Mouse (Mus musculus) adrenal gland, postnatal 4 days (tissue): Measurements from ENCODE around the gene Stx1a. TPM values are rescaled to one million over a fixed set of nuclear protein-coding genes. Genes with fewer than 3 reads are reported as not detected.

Experiments
- DNase-seq, 2 experiments: peaks; one replicate each; pipeline ENCODE4 v3.0.0; 2021 to 2022; ENCODE audit warnings: low spot score in 2 of 2, mixed read lengths in 2 of 2
- total RNA-seq, 2 experiments: library from RNA; stranded (reverse); gene quantifications; 2 replicates each; pipeline ENCODE4 v1.2.3; 2021

The Stx1a gene
- total RNA-seq, 2 experiments from 2014 or later, result 17.5 to 20.3 TPM

- peak; percentile 87 to 95 for DNase-seq
Observed at GRCm38 (mm10) chr5:135077564-135078481, 54.5 kb downstream of the Stx1a start, which contains the start of gene Vps37d. Gene Vps37d (minus strand): TSS chr5:135078266.

- DNase-seq, result no peak
Observed at GRCm38 (mm10) chr5:135078482-135078810, 55.2 kb downstream of the Stx1a start.

- no peak for DNase-seq
Observed at GRCm38 (mm10) chr5:135079578-135079977, 56.3 kb downstream of the Stx1a start.

- DNase-seq, result no peak
Observed at GRCm38 (mm10) chr5:135080539-135080938, 57.3 kb downstream of the Stx1a start.

GRCm38 (mm10) chr5:135086871-135087270 lies 63.6 kb downstream of the Stx1a start:
- no peak for DNase-seq

- no peak for DNase-seq
Observed at GRCm38 (mm10) chr5:135089653-135090052, 66.4 kb downstream of the Stx1a start, which contains the start of gene Mlxipl. Gene Mlxipl (plus strand): TSS chr5:135089890.

Other genes with a start within 250 kb of the Stx1a start
- not detected for gene Tmem270, start 116.7 kb upstream of the Stx1a start, total RNA-seq
- gene Cldn13, start 108.0 kb upstream of the Stx1a start, total RNA-seq, result 1 to 10 TPM; 2.8 to 6.6 TPM
- gene Mettl27, start 91.1 kb upstream of the Stx1a start, total RNA-seq, result 10 to 100 TPM; 33.0 to 36.3 TPM
- 1 to 10 TPM in 1 of 2 experiments, under 1 TPM in 1; 0.23 to 7.8 TPM for gene Cldn4, start 76.5 kb upstream of the Stx1a start, total RNA-seq
- 1 to 10 TPM; 8.6 to 9.4 TPM for gene Cldn3, start 37.3 kb upstream of the Stx1a start, total RNA-seq
- 10 to 100 TPM; 54.9 to 55.5 TPM for gene Abhd11, start 14.3 kb upstream of the Stx1a start, total RNA-seq
- 10 to 100 TPM; 27.9 to 28.8 TPM for gene Dnajc30, start 40.7 kb downstream of the Stx1a start, total RNA-seq
- gene Bud23, start 41.5 kb downstream of the Stx1a start, total RNA-seq, result 10 to 100 TPM; 49.7 to 50.1 TPM
- 10 to 100 TPM; 10.1 to 12.3 TPM for gene Vps37d, start 54.8 kb downstream of the Stx1a start, total RNA-seq
- gene Mlxipl, start 66.4 kb downstream of the Stx1a start, total RNA-seq, result 10 to 100 TPM; 37.8 to 38.7 TPM
- gene Tbl2, start 126.2 kb downstream of the Stx1a start, total RNA-seq, result 10 to 100 TPM; 22.3 to 26.7 TPM
- gene Bcl7b, start 144.8 kb downstream of the Stx1a start, total RNA-seq, result 10 to 100 TPM; 44.6 to 52.1 TPM
- gene Baz1b, start 163.8 kb downstream of the Stx1a start, total RNA-seq, result 10 to 100 TPM; 67.4 to 76.4 TPM
- 1 to 10 TPM; 2.6 to 2.8 TPM for gene Fzd9, start 227.7 kb downstream of the Stx1a start, total RNA-seq